Mouse (Mus musculus) liver (tissue): ENCODE measurements at regions not wholly inside any gene's neighbourhood (a gene's known extent, or its start where the extent isn't known, plus 50 kb on each side); places are given as distances from the start of the nearest gene placed in this dataset.

Source experiments
- DNase-seq: peaks from one replicate; pipeline ENCODE4 v3.0.0-alpha.2; 2020; ENCODE audit warnings: mixed read lengths

GRCm38 (mm10) chr9:24943830-24944229 is 145.4 kb upstream of the Gm10181 start:
- DNase-seq, result no peak

GRCm38 (mm10) chr9:24952516-24952915 is 136.7 kb upstream of the Gm10181 start:
- no peak for DNase-seq

- DNase-seq, result no peak
Measured at GRCm38 (mm10) chr9:24955641-24956040, 133.6 kb upstream of the Gm10181 start.

- no peak for DNase-seq
Measured at GRCm38 (mm10) chr9:24956566-24956965, 132.7 kb upstream of the Gm10181 start.

- no peak for DNase-seq
Measured at GRCm38 (mm10) chr9:24963290-24963689, 125.9 kb upstream of the Gm10181 start.

GRCm38 (mm10) chr9:24967571-24967970 is 121.7 kb upstream of the Gm10181 start:
- no peak for DNase-seq

GRCm38 (mm10) chr9:24974021-24974741 is 115.0 kb upstream of the Gm10181 start:
- peak; percentile 18 for DNase-seq

- no peak for DNase-seq
Measured at GRCm38 (mm10) chr9:24982796-24983195, 106.4 kb upstream of the Gm10181 start.

- no peak for DNase-seq
Measured at GRCm38 (mm10) chr9:24994491-24994890, 94.7 kb upstream of the Gm10181 start.

- DNase-seq, result no peak
Measured at GRCm38 (mm10) chr9:25021095-25021691, 68.0 kb upstream of the Gm10181 start.

GRCm38 (mm10) chr9:25022439-25022838 is 66.8 kb upstream of the Gm10181 start:
- no peak for DNase-seq

- DNase-seq, result no peak
Measured at GRCm38 (mm10) chr9:25024486-25024885, 64.7 kb upstream of the Gm10181 start.

- DNase-seq, result peak; percentile 50
Measured at GRCm38 (mm10) chr9:25027581-25027980, 61.6 kb upstream of the Gm10181 start.

GRCm38 (mm10) chr9:25028305-25028704 is 60.9 kb upstream of the Gm10181 start:
- DNase-seq, result no peak

- no peak for DNase-seq
Measured at GRCm38 (mm10) chr9:25031466-25031865, 57.8 kb upstream of the Gm10181 start.
